Mouse (Mus musculus): Measurements from ENCODE around the gene Gm38100.

DNA sequence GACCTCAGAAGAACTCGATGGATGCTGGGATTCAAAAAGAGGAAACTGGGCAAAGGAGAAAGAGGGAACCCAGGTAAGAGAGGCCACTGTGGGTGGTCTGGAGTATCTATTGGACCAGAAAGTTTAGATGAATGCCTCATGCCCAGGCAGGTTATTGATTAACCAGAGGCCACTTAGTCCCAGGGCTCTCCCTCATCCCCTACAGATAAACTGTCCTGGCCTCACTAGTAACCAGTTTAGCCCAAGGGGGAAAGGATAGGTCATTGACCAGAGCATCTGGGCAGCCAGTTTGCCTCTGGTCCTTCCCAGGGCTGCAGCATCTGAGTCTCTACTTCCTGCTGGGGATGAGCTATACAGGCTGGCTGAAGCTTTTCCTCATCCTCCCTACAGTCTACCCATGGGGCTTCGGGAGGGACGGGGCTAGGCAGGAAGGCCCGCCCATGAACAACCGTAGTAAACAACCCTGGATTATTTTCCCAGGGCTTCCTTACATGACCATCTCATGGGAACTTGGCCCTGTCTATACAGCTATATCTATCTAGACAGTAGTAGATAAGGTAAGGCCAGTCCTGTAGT, 6.3 kb upstream of the Gm38100 start:
- TF ChIP-seq CTCF (IDR thresholded peaks at IDR 0.05; ENCODE audit: extremely low read depth, insufficient read depth, low read length) (no peak), POLR2A (IDR thresholded peaks at IDR 0.05; ENCODE audit: extremely low read depth, insufficient read depth, low read length) (no peak)

Measured in cortical plate, adult 2 months (tissue).